Mouse (Mus musculus): ENCODE data around the gene Foxa2. TPM values are rescaled to one million over a fixed set of nuclear protein-coding genes. Genes with fewer than 3 reads are reported as not detected.

The Foxa2 gene
- total RNA-seq (2021), result not detected
- long read RNA-seq, experiment 1, result 0 reads
- long read RNA-seq, experiment 2, result 0 reads

- DNase-seq, result no peak
Measured at GRCm38 (mm10) chr2:148046799-148047165, at the start of gene Foxa2. Foxa2 (minus strand) TSS chr2:148046969.

DNA sequence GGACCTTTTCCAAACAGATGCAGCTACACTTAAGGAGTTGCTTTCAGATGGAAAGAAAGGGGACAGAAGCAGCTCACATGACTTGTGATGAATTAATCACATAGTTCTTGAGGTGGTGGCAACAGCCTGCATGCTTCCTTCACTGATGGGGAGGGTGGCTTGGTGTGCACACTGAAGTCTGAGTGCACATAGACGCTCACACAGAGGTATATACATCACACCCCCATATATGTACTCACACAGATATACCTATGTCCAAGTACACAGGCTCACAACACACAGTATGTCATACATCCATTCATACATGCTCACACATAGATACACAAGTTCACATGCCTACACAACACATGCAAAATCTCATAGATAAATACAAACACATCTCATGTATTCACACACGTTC, 45.3 kb upstream of the Foxa2 start:
- DNase-seq, result no peak
- intact Hi-C loops (cut with DNase I; ENCODE audit: low total_unique reads), result no loop called here

More at GRCm38 (mm10) chr2:148046799-148047165, at the start of gene Foxa2:
- intact Hi-C loops (cut with DNase I; ENCODE audit: low total_unique reads), result loop anchor here (10.0 kb wide), 1 partner anchor 242 kb away; no protein-coding TSS in a partner anchor

- intact Hi-C loops (cut with DNase I; ENCODE audit: low total_unique reads), result no loop called here
- no peak for DNase-seq
Measured at GRCm38 (mm10) chr2:148091657-148092056, 44.9 kb upstream of the Foxa2 start.

DNA sequence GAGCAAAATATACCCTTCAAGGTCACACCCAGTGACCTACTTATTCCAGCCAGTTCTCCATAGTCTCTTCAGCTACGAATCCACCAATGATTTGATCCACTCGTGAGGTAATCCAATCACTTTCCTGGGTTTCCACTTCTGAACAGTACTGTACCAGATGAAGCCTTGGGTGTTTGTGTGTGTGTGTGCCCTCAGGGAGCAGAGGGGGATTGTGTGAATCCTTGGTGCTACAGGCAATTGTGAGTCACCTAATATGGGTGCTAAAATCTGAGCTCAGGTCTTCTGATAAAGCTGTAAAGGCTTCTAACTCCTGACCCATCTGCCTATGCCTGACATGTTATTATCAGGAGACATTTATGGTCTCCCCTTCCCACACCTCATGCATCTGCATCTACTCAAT, 43.3 kb upstream of the Foxa2 start:
- no peak for DNase-seq

GRCm38 (mm10) chr2:148085529-148085928, 38.8 kb upstream of the Foxa2 start:
- intact Hi-C loops (cut with DNase I; ENCODE audit: low total_unique reads), result no loop called here
- DNase-seq, result no peak

More for the DNA sequence above, 43.3 kb upstream of the Foxa2 start:
- intact Hi-C loops (cut with DNase I; ENCODE audit: low total_unique reads), result no loop called here

GRCm38 (mm10) chr2:148085126-148085525, 38.4 kb upstream of the Foxa2 start:
- intact Hi-C loops (cut with DNase I; ENCODE audit: low total_unique reads), result no loop called here
- no peak for DNase-seq

- intact Hi-C loops (cut with DNase I; ENCODE audit: low total_unique reads), result no loop called here
- peak; percentile 4 for DNase-seq
Measured at GRCm38 (mm10) chr2:148082283-148082682, 35.5 kb upstream of the Foxa2 start.

- no peak for DNase-seq
- intact Hi-C loops (cut with DNase I; ENCODE audit: low total_unique reads), result no loop called here
Measured at GRCm38 (mm10) chr2:148060705-148061104, 13.9 kb upstream of the Foxa2 start.

- intact Hi-C loops (cut with DNase I; ENCODE audit: low total_unique reads), result no loop called here
- DNase-seq, result no peak
Measured at GRCm38 (mm10) chr2:148053411-148053810, 6.6 kb upstream of the Foxa2 start.

GRCm38 (mm10) chr2:148048484-148049129, 1.8 kb upstream of the Foxa2 start:
- intact Hi-C loops (cut with DNase I; ENCODE audit: low total_unique reads), result loop anchor here (10.0 kb wide), 1 partner anchor 244 kb away; no protein-coding TSS in a partner anchor
- peak; percentile 51 for DNase-seq

DNA sequence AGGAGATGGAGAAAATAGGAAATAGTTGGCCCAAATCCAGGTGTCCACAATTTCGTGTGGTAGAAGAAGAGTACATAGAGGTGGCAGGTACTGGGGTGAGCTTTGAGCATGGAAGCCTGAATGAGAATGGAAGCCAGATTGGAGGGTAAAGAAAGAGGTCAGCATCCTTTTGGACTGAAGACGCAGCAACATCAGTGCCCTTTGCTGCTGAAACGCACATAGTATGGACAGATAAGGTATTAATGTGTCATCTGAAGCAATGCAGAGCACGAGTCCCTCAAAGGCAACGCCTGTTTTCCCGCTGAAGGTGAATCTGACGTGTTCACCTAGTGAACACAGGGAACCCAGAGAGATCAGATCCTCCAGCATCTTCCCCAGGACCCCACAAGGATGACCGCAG, 842 bp upstream of the Foxa2 start:
- DNase-seq, result no peak
- intact Hi-C loops (cut with DNase I; ENCODE audit: low total_unique reads), result loop anchor here (10.0 kb wide), 1 partner anchor 243 kb away; no protein-coding TSS in a partner anchor

GRCm38 (mm10) chr2:148045937-148046798, 601 bp downstream of the Foxa2 start:
- intact Hi-C loops (cut with DNase I; ENCODE audit: low total_unique reads), result loop anchor here (10.0 kb wide), 1 partner anchor 241 kb away; no protein-coding TSS in a partner anchor
- no peak for DNase-seq

DNA sequence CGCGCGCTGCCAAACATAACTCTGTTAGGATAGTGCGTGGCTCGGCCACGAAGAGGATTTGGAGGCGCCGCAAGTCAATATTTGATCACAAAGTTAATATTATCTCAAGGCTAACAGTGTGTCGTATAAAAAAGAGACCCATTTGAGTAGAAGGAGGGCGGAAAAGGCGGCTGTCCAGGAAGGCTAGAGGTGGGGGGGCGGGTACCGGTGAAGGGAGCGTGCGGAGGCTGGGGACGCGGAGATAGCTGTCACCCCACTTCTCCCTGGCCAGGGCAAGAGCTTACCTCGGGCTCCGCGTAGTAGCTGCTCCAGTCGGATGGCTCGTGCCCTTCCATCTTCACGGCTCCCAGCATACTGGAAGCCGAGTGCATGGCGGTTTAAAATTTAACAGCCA, 1.2 kb downstream of the Foxa2 start:
- no peak for DNase-seq
- intact Hi-C loops (cut with DNase I; ENCODE audit: low total_unique reads), result loop anchor here (10.0 kb wide), 1 partner anchor 241 kb away; no protein-coding TSS in a partner anchor

GRCm38 (mm10) chr2:148044877-148045539, 1.8 kb downstream of the Foxa2 start:
- intact Hi-C loops (cut with DNase I; ENCODE audit: low total_unique reads), result loop anchor here (10.0 kb wide), 1 partner anchor 240 kb away; no protein-coding TSS in a partner anchor
- no peak for DNase-seq

DNA sequence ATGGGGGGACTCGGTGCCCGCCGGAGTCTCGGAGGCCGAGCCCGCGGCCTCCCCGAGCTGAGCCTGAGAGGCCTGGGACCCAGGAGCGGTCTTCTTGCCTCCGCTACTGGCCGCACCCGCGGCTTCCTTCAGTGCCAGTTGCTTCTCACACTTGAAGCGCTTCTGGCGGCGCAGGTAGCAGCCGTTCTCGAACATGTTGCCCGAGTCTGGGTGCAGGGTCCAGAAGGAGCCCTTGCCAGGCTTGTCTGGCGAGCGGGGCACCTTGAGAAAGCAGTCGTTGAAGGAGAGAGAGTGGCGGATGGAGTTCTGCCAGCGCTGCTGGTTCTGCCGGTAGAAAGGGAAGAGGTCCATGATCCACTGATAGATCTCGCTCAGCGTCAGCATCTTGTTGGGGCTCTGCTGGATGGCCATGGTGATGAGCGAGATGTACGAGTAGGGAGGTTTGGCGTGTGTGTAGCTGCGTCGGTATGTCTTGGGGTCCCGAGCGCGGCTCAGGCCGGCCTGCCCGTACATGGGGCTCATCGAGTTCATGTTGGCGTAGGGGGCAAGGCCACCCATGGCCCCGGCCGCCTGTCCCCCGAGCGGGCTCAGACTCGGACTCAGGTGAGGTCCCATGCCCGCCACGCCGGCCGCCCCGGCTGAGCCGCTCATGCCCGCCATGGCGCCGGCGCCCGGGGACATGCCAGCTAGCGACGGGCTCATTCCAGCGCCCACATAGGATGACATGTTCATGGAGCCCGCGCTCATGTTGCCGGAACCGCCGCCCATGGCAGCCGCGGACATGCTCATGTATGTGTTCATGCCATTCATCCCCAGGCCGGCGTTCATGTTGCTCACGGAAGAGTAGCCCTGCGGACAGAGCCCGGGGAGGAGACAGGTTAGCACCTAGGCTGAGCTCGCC, 2.5 kb downstream of the Foxa2 start:
- DNase-seq, result no peak
- intact Hi-C loops (cut with DNase I; ENCODE audit: low total_unique reads), result loop anchor here (10.0 kb wide), 1 partner anchor 239 kb away; no protein-coding TSS in a partner anchor

DNA sequence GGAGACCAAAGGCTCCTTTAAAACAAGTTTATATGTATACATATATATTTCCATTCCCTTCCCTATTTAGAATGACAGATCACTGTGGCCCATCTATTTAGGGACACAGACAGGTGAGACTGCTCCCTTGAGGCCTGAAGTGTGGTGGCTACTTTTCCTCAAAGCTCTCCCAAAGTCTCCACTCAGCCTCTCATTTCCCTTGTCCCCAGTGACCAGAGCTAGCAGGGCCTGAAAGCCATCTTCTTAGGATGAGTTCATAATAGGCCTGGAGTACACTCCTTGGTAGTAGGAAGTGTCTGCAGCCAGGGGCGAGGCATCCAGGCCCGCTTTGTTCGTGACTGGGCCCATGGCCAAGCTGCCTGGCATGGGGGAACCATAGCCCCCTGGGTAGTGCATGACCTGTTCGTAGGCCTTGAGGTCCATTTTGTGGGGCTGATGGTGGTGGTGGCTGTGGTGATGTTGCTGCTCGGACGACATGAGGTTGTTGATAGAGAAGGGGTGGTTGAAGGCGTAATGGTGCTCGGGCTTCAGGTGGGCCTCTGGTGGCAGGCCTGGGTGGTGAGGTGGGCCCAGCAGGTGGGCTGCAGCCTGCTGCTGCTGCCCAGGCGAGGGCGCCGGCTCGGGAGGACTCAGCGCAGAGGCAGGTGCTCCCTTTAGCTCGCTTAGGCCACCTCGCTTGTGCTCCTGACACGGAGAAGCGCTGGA, 3.3 kb downstream of the Foxa2 start:
- DNase-seq, result no peak
- intact Hi-C loops (cut with DNase I; ENCODE audit: low total_unique reads), result loop anchor here (10.0 kb wide), 1 partner anchor 239 kb away; no protein-coding TSS in a partner anchor

DNA sequence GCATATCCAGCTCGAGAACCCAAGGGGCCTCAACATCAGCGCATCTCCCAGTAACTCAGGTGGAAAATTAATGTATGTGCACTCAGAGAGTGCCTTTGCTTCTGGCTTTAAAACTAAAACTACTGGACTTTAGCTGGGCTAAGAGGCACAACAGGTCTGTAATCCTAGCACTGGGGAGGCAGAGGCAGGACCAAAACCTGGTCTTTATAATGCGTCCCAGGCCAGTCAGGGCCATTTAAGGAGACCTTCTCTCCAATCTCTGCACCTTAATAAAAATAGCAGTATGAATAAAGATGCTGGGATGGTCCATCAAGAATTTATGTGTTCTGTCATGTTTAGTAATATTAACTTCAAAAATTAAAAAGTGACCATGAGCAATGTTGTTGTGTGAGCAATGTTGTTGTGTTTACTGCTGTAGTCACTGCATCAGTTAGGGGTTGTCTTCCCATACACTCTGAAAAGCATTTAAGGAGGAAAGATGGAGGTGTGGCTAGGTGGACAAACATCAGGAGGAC, 4.6 kb downstream of the Foxa2 start:
- intact Hi-C loops (cut with DNase I; ENCODE audit: low total_unique reads), result loop anchor here (10.0 kb wide), 1 partner anchor 237 kb away; no protein-coding TSS in a partner anchor
- DNase-seq, result no peak

- intact Hi-C loops (cut with DNase I; ENCODE audit: low total_unique reads), result loop anchor here (10.0 kb wide), 1 partner anchor 237 kb away; no protein-coding TSS in a partner anchor
- no peak for DNase-seq
Measured at GRCm38 (mm10) chr2:148041381-148041780, 5.4 kb downstream of the Foxa2 start.

Data from gastrocnemius, postnatal 14 days (tissue).